Mouse (Mus musculus): Measurements from ENCODE around the gene Ms4a12.
"Not testable (repeated sequence)": the region's sequence is repeated elsewhere in the genome, so short reads cannot be mapped to it uniquely, and the experiment has no call there.

The Ms4a12 gene

DNA sequence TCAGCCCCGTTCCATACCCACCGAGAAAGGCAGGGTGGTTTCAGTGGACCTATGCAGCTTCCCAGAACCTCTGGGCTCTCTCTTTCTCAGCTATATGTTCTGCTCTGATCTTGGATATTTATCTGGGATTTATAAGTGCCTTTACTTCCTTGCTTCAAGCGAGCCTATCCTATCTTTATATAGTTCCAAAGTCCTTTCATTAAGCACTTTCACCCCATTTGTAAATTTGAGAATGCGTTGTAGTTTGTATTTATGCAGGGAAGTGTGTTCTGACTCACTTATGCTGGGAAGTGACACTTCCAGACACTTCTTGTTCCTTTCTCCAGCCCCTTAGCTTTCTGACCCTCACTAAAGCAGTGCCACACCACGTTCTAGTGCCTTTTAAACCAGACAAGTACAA, at the start of gene Ms4a12:
Gene Ms4a12, minus strand, starts transcription at position 101 of the 400 bp plus-strand sequence.
- in situ Hi-C loops (cut with MboI) = no loop called here

DNA sequence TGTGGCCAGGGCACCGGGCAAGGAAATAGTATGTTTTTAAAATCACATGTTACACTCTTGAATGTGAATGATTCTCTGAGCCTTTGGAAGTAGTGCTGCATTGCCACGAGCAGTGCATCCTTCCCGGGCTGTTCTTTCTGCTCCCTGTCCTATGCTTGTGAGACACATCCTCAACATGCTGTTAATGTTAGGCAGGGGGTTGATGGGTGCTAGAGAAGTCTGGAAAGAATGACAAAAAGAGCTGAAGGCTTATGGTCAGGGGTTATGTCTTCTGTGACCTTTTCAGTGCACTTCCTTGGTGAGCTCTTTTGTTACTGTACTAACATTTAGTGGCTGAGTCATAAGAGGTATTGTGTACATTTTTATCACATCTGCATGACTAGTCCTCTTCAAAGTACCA, 48.0 kb upstream of the Ms4a12 start:
- in situ Hi-C loops (cut with MboI) = no loop called here

DNA sequence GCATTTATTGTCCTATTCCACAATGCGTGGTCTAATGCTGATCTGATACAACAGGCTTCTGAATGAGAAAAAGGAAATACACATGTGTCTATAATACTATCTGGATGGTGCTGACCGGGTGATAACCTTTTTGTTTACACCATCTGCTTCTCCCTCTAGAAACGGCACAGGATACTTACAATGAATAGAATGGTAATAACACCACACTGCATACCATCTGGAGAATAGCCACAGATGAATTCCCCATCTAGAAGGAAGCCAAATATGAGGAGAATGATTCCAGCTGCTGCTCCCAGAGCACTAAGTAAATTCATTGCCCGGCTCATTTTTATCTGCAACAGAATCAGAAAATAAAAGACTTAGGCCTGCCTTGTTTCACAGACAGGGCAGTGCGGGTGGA, 44.2 kb upstream of the Ms4a12 start:
- in situ Hi-C loops (cut with MboI) = no loop called here

DNA sequence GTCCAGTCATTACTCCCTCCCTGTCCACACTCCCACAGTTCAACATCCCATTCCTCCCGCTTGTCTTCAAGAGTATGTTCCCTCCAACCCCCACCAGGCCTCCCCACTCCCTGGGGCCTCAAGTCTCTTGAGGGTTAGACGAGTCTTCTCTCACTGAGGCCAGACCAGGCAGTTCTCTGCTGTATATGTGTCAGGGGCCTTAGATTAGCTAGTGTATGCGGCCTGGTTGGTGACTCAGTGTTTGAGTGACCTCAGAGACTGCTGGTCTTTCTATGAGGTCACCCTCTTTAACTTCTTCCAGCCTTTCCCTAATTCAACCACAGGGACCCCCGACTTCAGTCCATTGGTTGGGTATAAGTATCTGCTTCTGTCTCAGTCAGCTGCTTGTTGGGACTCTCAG, 34.7 kb upstream of the Ms4a12 start:
- in situ Hi-C loops (cut with MboI) = no loop called here

DNA sequence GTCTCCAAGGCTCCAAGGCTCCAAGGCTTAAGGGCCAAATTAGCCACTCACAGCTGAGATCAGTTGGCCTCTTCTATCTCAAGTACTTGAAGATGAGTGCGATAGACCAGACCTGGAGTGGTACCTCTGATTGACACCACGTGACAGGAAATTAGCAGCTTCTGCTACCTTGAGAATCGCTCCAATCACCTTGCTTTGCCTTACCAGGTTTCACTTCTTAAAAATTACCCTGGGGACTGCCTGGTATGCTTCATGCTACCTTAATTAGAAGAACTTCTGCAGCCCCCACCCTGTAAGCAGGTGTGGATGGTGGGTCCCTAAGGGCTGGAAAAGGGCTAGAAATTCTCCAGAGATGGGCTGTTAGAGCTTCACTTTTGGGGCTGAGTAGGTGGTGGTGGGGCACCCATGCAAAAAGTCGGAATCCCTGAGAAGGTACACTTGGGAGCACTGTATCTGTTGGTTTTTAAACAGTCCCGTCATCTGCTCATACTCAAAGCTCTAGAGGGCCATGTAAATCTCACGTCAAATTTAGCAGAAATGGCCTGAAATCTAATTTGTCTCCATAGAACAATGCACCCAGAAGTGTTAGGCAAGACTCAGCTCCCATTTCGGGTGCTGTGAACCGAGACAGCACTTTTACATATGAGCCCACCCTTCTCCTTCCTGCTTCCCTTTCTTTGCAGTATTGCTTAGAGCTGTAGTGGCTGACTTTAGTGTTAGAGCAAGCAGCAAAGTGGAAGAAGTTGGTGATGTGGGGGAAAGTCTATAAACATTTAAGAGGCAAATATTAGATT, 34.0 kb upstream of the Ms4a12 start, which contains the start of gene Ms4a1:
Gene Ms4a1, minus strand, starts transcription at position 190 of the 794 bp plus-strand sequence.
- in situ Hi-C loops (cut with MboI) = no loop called here

DNA sequence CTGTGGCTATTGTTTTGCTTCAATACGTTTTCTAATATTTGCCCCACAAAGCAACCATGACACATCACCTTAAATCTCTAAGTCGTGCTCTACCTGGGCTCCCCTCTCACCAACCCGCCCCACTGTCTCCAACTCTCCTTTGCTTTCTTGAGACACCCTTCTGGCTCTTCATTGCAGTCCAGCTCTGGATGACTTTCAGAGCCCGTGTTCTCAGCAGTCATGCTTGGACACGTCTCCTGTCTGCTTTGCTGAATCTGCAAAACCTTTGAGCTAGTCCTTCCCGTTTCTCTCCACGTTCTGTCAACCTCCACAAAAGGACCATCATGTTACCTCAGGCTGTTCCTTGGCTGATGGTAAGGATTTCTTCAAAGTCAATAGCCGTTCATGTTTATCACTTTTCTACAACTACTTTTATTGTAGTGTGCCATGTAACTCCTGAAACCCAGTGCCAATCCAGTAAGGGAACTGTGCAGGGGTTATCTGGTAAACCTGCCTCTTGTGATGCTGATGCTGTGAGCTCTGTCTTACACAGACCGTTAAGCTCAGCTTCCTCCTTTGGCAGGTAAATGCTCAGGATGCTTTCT, 32.4 kb upstream of the Ms4a12 start:
- in situ Hi-C loops (cut with MboI) = no loop called here

DNA sequence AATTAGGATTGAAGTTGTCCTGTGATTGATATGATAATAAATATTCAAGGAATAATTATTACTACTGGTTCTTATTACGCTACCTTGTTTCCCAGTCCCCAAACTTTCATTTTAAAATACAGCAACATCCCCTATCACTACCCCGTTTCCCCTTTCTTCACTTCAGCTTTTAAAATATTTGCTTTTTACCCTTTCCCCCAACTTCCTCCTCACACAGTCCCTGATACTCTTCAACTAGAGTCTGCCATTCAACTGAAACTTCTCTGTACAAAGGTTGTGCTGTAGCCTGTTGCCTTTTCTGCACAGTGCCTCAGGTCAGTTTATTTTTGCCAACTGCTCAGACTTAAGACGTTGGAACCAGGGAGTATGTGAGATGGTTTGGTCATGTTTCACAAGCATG, 31.3 kb upstream of the Ms4a12 start:
- in situ Hi-C loops (cut with MboI) = no loop called here

DNA sequence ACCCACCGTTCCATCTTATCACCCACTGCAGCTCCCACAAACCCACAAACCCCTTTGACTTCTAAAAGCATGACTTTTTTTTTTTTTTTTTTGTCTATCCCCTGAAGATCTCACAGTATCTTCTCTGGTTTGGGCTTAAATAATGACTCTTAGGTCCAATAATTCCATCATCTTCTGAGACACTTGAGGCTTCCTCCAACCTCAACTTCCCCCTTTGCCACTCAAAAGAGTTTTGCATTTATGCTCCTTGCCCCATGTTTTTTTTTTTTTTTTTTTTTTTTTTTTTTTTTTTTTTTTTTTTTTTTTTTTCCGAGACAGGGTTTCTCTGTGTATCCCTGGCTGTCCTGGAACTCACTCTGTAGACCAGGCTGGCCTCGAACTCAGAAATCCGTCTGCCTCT, 30.7 kb upstream of the Ms4a12 start:
- in situ Hi-C loops (cut with MboI) = not testable (repeated sequence)

DNA sequence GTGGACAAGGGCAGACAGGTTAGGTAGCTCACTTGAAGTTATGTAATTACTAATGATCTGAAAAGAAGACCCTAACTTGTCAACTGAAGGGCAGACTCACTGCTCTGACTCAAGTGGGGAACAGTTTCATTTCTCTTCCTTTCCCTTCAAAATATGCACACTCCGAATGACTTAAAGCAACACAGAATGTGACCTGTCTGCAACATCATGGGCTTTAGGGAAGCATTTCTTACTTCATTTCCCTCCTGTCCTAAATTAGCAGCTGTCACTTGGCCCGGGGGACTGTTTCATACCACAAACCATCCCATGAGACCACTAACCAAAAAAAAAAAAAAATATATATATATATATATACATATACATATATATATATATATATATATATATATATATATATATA, 29.3 kb upstream of the Ms4a12 start:
- in situ Hi-C loops (cut with MboI) = no loop called here

DNA sequence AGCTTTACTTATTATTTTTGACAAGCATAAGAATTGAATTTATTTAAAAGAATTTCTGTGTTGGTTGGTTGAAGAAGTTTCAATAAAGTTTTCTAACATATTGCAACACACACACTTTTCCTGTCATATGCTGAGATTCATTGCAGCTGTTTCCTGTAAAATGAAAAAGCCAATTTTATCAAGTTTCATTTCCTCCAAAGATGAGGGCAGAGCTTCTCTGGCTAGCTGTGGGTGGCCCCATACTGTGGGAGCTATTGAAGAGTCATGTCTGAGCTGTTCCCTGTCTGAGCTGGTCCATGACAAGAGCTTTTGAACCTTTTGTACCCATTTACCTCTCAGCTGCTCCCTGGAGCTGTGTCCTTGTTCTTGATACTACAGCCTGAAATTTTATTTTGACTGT, 12.0 kb upstream of the Ms4a12 start:
- in situ Hi-C loops (cut with MboI) = no loop called here

DNA sequence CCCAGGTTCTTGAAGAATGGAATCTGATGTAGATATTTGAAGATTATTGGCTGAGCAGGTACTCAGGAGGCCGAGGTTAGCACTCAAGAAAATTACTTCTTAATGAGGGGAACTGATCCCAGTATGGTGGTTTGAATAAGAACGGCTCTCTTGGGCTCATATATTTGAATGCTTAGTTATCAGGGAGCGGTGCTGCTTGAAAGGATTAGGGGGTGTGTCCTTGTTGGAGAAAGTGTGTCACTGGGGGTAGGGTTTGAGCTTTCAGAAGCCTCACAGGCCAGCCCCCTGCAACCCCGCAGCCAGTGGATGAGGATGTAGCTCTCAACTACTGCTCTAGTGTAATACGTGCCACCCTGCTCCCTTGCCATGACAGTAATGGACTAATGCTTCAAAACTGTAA, 10.3 kb upstream of the Ms4a12 start:
- in situ Hi-C loops (cut with MboI) = no loop called here

DNA sequence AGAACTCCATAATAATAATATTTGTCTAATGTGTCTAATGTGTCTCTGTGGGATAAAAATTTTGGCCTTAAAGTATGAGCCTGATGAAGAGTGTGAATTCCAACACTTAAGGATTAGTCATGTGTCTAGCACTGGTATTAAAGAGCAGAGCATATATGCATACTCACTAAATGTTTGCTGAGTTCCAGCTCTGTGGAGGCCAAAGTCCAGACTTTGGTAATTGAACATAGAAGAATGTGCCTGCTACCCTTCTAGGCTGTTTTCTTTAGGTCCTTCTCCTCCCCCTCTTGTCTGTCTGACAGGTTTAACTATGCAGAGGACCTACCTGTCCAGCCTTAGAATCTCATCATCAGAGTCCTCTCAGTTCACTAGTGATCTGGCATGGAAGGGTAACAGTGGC, 3.6 kb upstream of the Ms4a12 start:
- in situ Hi-C loops (cut with MboI) = no loop called here

DNA sequence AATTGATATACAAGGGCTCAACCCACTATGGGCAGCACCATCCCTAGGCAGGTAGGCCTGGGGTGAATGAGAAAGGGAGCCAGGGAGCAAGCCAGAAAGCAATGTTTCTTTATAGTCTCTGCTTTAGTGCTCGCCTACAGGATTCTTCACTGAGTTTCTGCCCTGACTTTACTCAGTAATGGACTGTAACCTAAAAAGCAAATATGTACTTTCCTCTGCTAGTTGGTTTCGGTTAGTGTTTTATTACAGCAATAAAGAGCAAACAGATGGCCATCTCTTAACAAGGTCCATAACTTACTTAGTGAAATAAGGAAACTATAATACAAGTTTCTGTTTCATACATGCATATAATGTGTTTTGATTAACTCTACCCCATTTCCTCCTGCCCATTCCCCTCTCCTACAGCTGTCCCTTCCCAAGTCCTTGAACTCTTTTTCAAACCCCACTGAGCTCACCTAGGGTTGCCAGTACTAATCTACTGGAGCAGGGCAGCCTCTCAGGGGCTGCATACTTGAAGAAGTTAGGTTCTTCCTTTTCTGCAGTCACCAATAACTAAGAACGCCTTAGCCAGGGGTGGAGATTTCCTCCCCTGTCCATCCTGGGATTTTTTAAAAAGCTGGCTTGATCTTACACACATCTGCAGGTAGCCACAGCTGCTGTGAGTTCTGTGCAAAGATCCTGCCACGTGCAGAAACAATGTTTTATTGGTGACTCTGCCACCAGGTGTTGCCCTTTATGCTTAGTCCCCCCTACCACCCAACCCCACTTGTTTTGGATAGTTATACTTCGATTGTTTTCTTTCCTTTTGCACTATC, 2.9 kb upstream of the Ms4a12 start:
- in situ Hi-C loops (cut with MboI) = no loop called here

DNA sequence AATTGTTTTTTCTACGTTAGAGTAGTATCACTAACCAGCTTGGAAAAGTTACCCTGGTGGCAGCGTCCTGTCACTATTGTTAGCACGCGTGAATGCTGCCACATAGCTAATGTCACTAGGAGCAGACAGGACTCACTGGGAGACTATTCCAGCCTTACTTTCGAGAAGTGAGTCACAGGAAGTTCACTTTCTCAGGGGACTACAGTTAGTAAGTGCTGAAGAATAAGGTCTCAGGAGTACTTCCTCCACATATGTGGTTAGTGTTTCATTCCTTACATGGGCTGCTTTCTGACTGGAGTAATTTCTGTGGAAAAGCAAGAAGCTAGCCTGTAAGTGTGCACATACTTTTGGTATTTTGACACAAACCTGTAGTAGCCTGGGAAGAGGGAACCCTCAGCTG, 2.0 kb upstream of the Ms4a12 start:
- in situ Hi-C loops (cut with MboI) = no loop called here

DNA sequence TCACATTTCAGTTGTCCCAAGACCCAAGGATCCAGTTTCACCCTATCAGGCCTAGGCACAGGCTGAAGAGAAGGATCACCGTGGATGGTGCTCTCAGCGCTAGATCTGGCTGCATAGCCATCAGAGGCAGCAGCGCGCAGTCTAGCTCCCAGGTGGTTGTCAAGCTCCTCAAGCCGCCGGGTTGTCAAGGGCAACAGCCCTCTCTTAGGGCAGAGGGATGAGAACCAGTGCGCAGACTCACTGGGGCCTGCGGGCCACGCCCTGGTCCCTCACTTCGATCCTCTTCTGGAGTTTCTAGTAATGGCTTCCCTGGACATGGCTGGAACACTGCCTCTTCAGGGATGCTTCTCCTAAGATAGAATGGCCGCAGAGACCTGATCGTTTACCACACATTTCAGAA, 35.7 kb downstream of the Ms4a12 start, which contains the start of gene Ms4a13:
Gene Ms4a13, minus strand, starts transcription at position 192 of the 400 bp plus-strand sequence.
- in situ Hi-C loops (cut with MboI) = no loop called here

DNA sequence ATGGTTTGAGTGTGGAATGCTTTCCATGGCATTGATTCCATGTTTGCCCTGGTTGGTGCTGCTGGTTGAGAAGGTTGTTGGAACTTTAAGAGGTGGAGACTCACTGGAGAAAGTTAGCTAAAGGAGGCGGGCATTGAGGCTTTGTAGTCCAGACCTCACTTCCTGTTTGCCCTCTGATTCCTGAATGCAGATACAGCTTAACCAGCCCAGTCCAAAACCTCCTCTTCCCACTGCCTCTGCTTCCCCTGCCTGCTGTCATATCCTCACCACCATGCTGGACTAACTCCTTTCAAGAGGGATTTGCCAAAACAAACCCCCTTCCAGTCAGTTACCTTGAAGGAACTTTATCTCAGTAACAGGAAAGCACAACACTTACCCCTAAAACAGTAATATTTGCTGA, 39.7 kb downstream of the Ms4a12 start:
- in situ Hi-C loops (cut with MboI) = no loop called here

DNA sequence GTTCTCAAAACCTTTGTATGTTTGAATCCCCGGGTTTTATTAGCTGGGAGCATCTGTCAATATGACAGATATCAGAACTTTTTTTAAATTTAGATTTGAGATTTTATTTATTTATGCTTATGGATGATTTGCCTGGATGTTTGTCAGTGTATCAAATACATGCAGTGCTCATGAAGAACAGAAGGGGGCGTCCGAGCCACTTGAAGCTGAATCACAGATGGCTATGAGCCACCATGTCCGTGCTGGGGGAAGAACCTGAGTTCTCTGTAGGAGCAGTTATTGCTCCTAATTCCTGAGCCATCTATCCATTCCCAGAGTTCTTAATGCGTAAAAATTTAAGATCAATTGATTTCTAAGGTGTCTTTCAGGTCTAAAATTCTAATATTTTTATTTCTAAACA, 48.1 kb downstream of the Ms4a12 start:
- in situ Hi-C loops (cut with MboI) = loop anchor here (5.0 to 10.0 kb wide), 2 partner anchors 158 to 421 kb away; partner anchors contain the start of gene Ms4a6d

DNA sequence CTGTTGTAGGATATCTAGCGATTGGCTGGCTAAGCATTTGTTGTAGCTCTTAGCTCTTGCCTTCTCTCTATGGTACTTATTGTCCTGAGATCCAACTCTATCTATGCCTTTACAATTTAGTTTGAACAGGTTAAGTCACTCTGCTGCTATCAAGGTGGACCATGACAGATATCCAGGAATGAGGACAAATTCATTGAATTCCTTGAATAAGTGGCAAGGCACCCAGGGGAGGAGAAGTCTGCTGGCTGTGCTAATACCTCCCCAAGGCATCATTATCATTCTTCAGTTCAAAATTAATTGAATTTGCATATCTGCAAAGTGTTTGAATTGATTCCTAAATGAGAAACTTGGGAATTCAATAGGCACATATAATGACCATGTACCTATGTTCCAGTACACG, 54.8 kb downstream of the Ms4a12 start:
- in situ Hi-C loops (cut with MboI) = no loop called here

DNA sequence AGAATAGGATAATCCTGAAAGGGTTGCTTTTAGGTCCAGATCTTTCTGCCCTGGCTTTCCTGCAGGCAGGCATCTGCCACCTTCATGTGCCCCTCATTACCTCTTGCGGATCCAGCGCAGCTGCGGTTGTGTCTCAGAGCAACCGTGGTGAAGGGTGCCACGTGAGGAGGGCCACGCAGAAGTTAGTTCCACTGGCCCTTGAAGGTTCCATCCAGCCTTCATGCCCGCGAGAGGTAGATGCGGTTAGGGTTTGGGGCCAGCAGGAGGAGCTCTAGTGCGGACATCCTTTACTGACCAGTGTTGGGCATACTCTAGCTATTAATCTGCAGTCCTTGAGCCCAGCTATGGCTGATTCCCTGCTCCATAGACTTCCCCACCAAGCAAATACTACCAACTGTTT, 67.1 kb downstream of the Ms4a12 start, which contains the start of gene 1700025F22Rik:
Gene 1700025F22Rik, minus strand, starts transcription at position 149 of the 400 bp plus-strand sequence.
- in situ Hi-C loops (cut with MboI) = no loop called here

All from mature B cell (primary cell).